Mouse (Mus musculus) megakaryocyte, embryonic 14.5 days (primary cell): ENCODE results near the gene Arhgef6.

Experiments used
- FLI1 ChIP-seq: IDR thresholded peaks from 2 replicates; pipeline ENCODE4 v1.6.1; 2012; ENCODE audit warnings: low read length, inconsistent platforms, mixed read lengths
- GATA1 ChIP-seq: IDR thresholded peaks from 3 replicates; pipeline ENCODE4 v1.6.1; 2012; ENCODE audit warnings: mixed read lengths, low read length, inconsistent platforms, borderline replicate concordance

DNA sequence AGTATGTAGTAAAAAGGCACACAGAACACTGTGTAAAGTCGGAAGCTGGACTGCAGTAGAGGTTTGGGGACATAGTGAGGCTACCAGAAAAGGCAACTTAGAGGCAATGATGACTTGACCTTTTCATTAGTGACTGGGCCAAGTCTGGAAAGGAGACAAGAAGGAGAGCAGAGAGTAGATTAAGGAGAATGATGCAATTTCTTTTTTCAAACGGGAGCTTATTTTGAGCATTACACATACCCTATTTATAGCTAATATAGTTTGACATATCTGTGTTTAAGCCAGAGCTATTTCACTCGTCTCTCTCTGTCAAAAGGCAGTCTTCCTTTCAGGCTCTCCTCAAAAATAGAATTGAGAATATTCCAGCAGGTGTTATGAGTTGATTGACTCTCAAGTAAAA, 50.1 kb downstream of the Arhgef6 start:
- no peak for TF ChIP-seq GATA1
- no peak for TF ChIP-seq FLI1
